Mouse (Mus musculus) common myeloid progenitor, adult 5-6 weeks (primary cell): ENCODE data around the gene Ece1. TPM values are rescaled to one million over a fixed set of nuclear protein-coding genes. Genes with fewer than 3 reads are reported as not detected.
A peak's percentile ranks its signal among the peaks of the same experiment; 100 is the strongest.

Source experiments
- ATAC-seq: replicated peaks from 2 replicates; pipeline ENCODE4 v1.8.0; 2016; ENCODE audit warnings: low read depth, mild to moderate bottlenecking, moderate TSS enrichment, inconsistent platforms; ENCODE audit not compliant: poor library complexity, severe bottlenecking
- total RNA-seq: library from RNA; stranded (forward); fragments of 200-1000, 187-1606 nt; gene quantifications from 2 replicates; pipeline ENCODE4 v1.2.3, GENCODE M21; 2017

The Ece1 gene
- total RNA-seq = 6.5 and 8.9 TPM in 2 replicates

DNA sequence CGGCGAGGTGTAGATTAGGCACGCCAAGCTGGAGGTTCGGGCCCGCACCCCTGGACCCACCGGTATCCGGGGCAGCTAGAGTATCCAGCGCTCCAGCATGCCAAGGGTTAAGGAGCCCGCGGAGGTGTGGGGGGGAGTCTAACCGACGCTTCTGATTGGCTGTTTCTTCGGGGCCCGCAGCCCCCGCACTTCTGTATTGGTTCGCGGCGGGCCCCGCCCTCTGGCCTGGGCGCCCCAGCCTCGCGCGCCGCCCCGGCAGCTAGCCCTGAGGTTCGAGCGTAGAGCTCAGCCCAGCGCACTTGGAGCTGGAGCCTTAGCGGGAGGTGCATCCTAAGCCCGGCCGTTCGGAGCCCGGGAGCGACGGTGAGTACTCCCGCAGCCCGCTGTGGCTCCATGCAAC lies at the start of gene Ece1:
TSS of gene Ece1 (plus strand) at position 219 of the 400 bp plus-strand sequence.
- peak; percentile 79 for ATAC-seq

DNA sequence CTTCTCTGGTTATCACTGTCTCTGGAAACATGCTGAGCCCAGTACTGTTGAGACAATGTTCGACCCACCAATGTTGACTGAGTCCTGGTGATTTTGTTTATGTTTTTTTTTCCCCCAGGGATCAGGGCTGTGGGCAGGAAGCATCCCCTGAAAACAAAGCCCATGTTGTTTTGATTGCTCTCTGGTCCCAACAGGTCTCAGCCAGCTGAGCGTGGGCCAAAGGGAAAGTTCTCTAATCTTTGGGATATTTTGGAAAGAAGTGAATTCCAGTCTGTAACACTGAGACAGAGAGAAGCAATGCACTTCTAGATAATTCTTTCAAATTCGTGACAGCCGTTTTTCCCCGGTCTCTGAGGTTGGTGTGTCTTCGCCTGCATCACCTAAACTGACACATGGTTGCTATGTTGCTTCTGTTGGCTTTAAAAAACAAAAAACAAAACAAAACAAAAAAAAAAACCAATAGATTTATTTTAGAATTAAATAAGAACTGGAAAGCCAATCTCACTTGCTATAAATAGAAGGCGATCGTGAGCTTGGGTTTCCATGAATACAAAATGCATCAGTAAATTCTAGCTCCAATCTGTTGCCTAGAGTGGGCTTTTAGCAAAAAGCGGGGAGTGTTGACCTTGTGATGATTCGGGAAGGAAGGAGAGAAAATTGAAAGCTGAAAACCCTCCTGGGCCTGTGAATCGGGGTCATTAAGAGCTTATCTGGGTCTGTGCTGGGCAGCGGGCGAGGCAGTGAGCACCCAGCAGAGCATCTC lies 48.9 kb upstream of the Ece1 start:
- ATAC-seq = no peak

DNA sequence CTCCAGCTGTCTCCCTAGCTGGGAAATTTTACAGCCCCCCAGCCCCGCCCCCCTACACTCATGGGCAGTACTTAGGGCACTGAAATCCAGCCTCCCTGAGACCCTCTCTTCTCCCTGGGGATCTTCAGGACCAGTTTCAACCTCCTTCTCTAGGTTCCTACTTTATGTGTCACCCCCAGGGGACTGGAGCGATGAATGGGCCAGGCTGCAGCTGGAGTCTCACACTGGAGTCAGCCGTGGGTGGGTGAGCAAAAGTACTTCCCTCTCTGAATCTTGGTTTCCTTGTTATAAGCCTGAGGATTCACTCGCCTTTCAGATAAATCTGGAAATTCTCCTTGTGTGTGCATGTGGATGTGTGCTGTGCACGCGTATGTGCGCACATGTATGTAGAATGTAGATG lies 47.9 kb upstream of the Ece1 start:
- no peak for ATAC-seq

DNA sequence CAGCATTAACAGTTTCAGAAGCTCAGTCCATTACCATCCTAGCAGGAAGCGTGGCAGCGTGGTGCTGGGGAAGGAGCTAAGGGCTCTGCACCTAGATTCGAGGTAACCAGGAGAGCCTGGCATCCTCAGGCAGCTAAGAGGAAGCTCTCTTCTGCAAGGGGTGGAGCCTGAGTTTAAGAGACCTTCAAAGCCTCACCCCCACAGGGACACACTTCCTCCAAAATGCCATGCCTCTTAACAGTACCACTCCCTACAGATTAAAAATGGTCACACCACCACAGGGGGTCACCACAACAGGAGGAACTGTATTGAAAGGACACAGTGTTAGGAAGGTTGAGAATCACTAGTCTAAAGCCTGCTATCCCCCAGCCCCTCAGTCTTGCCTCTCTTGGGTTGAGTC lies 46.6 kb upstream of the Ece1 start:
- peak; percentile 76 for ATAC-seq

DNA sequence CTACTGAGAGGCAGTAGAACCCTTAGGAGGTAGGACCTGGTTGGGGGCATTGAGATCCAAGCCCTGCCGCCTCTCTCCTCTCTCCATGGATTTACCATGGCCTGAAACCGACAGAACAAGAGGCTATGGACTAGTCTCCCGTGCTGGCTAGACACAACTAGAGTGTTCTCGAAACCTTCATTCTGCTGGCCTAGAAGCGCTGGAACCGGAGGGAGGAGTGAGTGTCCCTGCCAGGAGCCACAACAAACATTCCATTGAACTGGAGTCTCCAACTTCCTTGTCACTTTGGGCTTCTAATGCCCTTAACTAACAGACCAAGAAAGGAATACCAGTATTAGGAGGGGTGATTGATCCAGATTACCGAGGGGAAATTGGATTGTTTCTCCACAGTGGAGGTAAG lies 45.8 kb upstream of the Ece1 start:
- no peak for ATAC-seq

DNA sequence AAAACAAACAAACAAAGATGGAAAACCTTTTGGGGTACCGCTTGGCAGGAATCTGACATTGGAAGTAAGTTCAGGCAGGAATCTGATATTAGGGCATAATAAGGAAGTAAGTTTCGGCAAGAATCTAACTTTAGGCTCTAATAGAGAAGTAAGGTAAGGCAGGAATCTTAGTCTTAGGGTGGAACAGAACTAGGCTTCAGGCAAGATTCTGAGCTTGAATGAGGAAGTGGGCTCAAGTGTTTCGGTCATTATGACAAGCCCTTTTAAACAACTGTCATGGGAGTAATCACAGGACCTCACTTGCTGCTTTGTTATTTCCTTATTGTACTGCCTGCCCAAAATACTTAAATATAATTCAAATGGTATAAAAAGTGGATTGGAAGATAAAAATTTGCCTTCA lies 43.7 kb upstream of the Ece1 start:
- ATAC-seq = no peak; the same call in 1 of the 2 replicates

DNA sequence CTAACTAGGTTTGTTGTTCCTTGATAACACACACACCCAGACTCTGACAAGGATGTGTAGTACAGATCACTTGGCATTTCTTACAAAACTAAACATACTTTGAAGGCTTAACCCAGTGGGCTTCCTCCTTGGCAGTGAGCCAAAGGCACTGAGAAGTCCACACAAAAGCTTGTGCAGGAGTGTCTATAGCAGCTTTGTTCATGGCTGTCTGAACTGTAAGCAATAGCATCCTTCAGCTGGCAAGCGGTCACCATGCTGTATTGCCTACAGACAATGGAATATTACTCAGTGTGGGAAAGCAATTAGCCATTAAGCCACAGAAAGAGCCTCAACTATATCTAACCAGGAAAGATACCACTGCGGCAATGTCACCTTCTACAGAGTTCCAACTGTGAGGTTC lies 42.5 kb upstream of the Ece1 start:
- no peak for ATAC-seq

DNA sequence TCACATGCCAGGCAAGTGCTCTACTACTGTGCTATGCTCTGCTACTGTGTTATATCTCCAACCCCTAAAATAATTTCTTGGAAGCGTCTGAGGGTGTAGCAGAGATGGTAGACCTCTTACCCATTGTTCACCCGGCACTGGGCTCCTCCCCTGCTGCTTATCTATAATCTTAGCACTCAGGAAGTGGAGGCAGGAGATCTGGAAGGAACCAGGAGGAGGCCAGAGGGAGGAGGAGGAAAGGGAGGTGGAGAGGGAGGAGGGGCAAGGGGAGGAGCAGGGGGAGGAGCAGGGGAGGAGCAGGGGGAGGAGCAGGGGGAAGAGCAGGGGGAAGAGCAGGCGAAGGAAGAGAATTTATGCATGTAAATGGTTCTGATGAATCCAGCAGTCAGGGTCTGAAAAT lies 41.3 kb upstream of the Ece1 start:
- no peak for ATAC-seq

DNA sequence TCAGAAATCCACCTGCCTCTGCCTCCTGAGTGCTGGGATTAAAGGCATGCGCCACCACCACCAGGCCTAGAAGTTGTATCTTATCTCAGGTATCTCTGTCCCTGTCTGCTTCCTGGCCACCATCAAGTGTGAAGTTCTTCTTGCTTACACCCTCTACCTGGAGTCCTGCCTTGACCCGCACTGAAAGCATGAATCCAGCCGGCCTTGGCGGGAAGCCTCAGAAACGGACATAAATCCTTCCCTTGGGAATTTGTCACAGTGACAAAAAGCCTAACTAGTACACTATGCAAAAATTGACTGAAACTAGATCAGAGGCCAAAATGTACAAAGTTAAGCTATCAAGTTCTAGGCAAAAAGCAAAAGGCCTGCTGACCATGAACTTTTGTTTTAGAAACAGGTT lies 39.5 kb upstream of the Ece1 start:
- ATAC-seq = no peak

DNA sequence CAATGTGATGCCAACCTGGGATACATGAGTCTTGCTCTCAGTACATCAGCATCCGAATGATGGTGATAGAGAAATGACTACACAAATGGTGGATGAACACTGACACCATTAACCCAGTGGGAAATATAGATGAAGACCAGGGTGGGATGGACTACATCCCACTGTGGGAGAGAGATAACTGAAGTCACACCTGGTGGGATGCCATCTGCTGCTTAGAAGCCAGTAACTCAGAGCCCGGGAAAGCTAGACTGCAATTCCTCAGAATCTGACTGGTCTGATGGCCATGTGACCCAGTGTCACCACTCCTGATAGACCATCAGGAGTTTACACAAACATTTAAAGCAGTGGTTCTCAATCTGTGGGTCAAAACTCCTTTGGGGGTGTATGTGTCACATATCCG lies 38.5 kb upstream of the Ece1 start:
- ATAC-seq = no peak

DNA sequence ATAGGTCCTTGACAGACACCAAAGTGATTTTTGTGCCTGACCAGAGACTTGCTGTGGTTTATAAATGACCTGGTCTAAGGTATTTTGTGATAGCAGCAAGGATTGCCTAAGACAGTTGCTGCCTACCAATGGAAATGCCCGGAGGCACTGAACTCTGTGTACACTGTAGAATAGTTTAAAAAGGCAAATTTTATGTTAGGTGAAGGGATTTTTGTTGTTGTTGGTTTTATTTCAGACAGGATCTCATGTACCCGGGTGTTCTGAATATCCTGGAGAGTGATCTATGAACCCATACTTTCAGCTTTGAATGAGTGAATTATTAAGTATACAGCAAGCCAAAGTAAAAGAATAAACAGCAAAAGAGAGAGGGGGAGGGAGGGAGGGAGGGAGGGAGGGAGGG lies 37.2 kb upstream of the Ece1 start:
- no peak for ATAC-seq

DNA sequence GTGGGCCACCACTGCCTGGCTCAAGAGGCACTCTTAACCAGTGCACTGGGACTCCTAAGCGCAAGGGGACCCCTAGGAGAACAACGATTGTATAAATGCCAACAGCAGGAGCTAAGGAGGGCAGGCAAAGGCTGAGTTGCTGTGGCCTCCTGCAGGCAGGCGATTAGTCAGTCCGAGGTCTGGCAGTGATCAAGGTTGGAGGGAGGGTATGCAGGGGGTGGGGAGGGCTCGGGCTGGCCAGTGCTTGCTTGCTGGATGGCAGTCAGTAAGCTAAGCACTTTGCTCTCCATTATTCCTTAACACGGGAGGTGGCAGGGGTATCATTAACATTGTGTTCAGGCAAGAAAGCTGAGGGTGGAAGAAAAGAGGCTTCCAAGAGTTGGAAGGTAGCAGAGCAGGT lies 31.7 kb upstream of the Ece1 start:
- no peak for ATAC-seq

DNA sequence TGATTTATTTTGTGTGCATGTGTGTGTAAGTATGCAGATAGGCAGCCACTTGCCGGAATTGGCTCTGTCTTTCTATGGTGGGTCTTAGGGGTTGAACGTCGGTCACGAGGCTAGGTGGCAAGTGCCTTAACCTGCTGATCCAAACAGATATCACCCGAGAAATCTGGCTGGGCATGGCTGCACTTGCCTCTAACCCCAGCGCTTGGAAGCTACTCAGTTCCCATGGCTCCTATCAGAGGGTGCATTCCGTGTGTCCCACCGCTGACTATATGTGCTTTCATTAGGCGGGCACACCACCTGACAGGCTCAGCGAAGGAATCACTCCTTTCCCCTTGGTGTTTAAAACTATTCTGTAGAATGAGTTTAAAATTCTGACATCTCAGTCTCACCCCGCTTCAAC lies 30.4 kb upstream of the Ece1 start:
- ATAC-seq = no peak

DNA sequence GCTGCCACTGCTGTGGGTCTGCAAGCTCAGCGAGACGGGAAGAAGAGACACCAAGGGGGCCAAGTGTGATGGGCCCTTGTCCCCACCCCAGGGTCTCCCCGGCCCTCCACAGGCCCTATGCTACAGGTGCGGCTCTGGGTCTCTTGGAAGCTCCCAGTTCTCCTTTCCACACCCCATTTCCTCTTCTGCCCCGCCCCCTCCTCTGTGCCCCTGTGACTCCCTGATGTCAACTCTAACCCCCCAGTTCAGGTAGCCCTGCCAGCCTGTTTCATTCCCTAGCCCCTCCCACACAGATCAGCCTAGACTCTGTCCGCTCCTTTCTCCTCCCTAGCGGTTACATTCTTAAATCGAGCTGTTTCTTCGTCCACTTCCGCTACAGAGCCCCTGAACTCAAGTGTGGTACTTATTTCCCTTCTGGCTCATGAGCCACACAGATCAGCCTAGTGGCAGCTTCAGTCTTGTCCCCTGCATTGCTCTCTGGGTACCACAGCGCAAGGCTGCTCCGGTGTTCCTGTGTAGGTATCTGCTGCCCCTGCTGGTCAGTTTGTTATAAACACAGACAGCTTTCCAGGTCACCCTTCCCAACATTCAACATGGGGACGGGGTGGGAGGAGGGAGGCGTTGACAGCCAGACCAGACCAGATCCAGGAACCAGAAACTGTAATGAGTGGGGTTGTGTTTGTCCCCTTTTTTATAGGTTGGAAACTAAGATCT lies 26.3 kb upstream of the Ece1 start:
- ATAC-seq = peak; percentile 96

DNA sequence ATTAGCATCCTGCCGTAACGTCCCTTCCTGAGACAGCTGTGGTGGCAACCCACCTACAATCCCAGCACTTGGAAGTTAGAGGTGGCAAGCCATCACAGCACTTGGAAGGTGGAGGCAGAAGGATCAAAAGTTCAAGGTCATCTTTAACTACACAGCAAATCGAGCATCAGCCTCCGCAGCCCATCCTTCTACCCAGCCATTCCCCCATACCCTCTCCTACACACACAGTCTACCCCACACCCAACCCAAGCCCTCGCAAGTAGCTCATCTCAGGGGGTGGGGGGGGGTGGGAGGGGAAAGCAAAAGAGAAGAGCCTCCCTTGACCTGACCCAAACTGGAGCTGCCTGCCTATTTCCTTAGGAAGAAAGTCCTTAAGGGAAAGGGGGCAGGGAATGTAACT lies 25.3 kb upstream of the Ece1 start:
- ATAC-seq = no peak

DNA sequence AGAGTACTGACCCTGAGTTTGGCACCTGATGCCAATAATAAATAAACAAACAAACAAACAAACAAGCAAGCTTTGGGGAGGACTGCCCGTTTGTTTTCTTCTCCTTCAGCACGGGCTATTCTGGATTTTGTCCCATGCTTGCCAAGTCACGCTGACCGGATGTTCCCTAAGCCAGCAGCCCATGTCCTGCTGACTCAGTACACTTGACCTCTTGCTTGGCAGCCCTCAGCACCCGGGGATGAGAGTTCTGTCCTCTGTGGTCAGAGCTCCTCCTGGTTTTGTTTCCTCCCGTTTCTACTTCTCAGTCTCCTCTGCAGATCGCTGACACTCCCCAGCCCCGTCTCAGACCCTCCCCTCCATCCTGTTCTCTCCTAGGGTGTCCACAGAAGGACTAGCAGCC lies 24.2 kb upstream of the Ece1 start:
- ATAC-seq = no peak

DNA sequence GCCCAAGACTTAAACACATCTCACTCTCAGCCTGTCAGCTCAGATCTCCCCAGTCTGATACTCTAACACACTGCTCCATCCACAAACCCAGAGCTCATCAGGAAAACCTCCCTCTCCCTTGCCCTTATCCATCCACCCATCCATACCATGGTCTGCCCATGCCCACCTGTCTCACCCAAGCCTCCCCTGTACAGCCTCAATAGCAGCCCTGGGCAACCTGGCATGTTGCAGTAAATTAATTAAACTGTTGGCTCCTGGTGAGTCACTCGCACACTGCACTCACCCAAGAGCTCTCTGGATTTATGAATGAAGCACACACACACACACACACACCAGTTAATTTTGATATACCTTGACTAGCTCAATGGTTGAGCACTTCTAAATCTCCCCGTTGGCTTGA lies 23.2 kb upstream of the Ece1 start:
- ATAC-seq = no peak

DNA sequence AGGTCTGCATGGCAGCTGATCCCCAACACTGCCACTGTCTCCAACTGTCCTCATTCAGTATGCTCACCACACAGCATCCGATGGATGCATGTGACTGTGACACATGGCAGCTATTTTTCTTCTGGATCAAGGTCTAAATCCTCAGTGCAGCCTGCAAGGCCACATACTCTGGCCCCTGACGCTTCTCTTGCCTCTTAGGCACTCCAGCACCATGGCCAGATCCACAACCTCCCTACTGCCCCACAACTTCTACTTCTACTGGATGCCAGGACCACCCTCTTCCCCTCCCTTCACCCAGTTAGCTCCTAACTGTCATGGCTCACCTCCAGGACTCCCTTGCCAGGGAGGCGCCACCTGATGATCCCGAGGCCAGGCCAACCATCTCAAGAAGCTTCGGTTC lies 22.6 kb upstream of the Ece1 start:
- ATAC-seq = no peak

DNA sequence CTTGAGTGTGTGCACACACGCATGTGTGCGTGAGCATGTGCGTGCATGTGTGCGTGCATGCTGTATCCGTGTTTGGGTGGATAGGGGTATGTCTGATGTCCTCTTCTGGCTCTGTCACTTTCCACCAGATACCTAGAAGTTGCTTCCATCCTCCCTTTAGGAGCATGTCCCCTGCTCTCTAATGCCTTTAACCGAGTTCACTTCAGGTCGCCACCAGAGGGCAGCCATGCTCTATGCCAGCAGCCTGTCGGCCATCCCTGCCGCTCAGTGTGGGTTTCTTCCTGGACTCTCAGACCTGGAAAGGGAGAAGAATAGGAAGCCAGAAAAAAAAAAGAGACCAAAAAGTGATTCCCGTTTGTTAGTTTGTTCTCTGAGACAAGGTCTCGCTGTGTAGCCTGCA lies 17.4 kb upstream of the Ece1 start:
- ATAC-seq = peak; percentile 80

DNA sequence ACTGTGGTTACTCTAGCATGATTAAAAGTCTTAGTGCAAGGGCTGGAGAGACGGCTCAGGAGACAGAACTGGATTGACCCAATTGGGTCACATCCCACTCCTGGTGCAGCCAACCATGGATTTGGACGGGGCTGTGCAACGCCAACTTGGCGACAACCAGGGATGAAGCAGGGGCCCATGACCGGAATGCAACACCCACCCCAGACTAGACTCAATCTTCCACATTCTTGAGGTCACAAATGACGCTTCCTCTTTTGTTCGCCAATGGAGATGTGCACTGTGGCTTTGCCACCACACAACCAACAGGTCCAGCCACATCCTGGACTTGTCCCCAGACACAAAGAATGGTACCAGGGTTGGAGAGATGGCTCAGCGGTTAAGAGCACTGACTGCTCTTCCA lies 14.4 kb upstream of the Ece1 start:
- ATAC-seq = peak; percentile 90

DNA sequence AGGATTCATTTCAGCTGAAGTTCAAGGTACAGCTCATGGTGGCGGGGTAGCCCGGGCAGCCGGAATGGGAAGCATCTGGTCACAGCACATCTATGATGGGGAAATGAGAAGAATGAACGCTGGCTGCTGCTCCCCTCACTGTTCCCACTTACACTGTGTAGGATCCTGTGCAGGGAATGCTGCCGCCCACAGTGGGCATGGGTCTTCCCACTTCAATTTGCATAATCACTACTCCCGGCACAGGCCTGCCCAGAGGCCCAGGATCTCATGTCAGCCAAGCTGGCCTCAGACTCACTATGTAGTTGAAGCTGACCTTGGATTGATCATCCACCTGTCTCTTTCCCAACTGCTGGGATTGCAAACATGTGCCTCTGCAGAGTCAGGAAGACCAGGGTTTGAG lies 11.9 kb upstream of the Ece1 start:
- no peak for ATAC-seq

DNA sequence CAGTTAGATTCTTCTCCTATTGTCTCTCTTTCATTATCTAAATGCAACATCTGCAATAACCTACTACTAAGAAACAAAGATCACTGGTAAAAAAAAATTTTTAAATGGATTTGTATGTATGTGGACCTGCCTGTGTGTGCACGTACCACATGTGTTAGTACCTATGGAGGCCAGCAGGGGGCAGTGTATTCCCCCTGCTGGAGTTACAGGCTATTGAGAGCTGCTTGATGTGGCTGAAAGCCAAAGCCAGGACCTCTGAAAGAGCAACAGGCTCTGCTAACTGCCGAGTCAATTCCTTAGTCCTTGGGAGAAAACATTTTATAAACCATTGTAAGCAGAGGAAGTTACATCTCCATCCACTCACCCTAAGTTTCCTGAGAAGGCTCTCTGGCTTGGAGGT lies 10.6 kb upstream of the Ece1 start:
- no peak for ATAC-seq
